Comparison of ENCODE assay signal across 8 mouse cellular contexts in the genomic region with DNA sequence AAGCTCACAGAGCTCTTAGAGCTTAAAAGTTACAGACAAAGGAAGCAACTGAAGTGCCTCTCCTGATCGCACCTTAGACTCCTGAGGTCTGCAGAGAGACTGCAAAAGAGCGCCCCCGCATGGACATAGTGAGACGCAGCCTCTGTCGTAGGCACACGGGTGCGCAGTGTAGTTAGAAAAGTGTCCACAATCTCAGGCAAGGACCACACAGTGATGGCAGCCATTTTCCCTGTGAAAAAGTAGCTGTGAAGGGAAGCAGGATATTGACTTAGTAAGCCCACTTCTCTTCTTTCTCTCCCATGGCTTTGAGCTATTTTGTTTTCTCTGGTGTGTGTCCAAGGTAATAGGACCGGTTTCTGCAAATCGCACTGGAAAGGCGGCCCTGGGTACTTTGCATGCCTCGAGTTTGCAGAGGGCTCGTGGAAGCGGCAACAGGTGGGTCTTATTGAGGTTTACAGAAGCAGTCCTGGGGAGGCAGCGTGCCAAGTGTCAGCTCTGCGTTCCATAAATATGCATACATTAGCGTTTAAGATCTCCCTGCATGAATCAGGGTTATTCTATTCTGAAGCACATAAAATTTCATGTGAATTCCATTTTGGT.
DNase-seq lines count a peak whose midpoint lies in the region; ATAC-seq and TF ChIP-seq lines count a peak whose summit lies in the region.

No protein-coding gene starts in this region.

- H3K27ac ChIP-seq in midbrain, embryonic 11.5 days (ENCODE audit: low read depth, low read length) = no peak overlapping the region
- H3K27ac ChIP-seq in midbrain, embryonic 13.5 days = no peak overlapping the region
- peak overlapping the region; percentile 48; the same call in 1 of the 2 replicates for H3K27ac ChIP-seq in embryonic facial prominence, embryonic 14.5 days (replicated peaks; ENCODE audit: low read depth, low read length)
- H3K27ac ChIP-seq in liver, postnatal 0 days (ENCODE audit: low read depth) = no peak overlapping the region

- no peak overlapping the region for H3K4me2 ChIP-seq in midbrain, embryonic 11.5 days
- no peak overlapping the region for H3K4me2 ChIP-seq in midbrain, embryonic 13.5 days (replicated peaks)
- peak overlapping the region; percentile 43 for H3K4me2 ChIP-seq in embryonic facial prominence, embryonic 14.5 days (ENCODE audit: low read depth, low read length)
- no peak overlapping the region for H3K4me2 ChIP-seq in liver, postnatal 0 days (ENCODE audit: low read depth, low read length)

- H3K4me1 ChIP-seq in midbrain, embryonic 11.5 days (ENCODE audit: control insufficient read depth, insufficient read depth, low read length) = no peaks in the 10 kb centered on the region
- peaks cover 6% of the 10 kb centered on the region; the same call in 1 of the 2 replicates for H3K4me1 ChIP-seq in midbrain, embryonic 13.5 days (replicated peaks)
- H3K4me1 ChIP-seq in embryonic facial prominence, embryonic 14.5 days (ENCODE audit: control insufficient read depth, insufficient read depth, low read length) = peaks cover 30% of the 10 kb centered on the region
- no peaks in the 10 kb centered on the region for H3K4me1 ChIP-seq in liver, postnatal 0 days (ENCODE audit: insufficient read depth)

- H3K27me3 ChIP-seq in midbrain, embryonic 11.5 days (ENCODE audit: control insufficient read depth, insufficient read depth, low read length) = no peaks in the 10 kb centered on the region
- peaks cover 11% of the 10 kb centered on the region; the same call in 1 of the 2 replicates for H3K27me3 ChIP-seq in midbrain, embryonic 13.5 days
- H3K27me3 ChIP-seq in embryonic facial prominence, embryonic 14.5 days (replicated peaks; ENCODE audit: control insufficient read depth, insufficient read depth, low read length) = no peaks in the 10 kb centered on the region
- H3K27me3 ChIP-seq in liver, postnatal 0 days (ENCODE audit: insufficient read depth, low read length) = no peaks in the 10 kb centered on the region

- no peaks in the 10 kb centered on the region for H3K36me3 ChIP-seq in midbrain, embryonic 11.5 days (ENCODE audit: control insufficient read depth, insufficient read depth, low read length)
- H3K36me3 ChIP-seq in midbrain, embryonic 13.5 days = no peaks in the 10 kb centered on the region
- no peaks in the 10 kb centered on the region for H3K36me3 ChIP-seq in embryonic facial prominence, embryonic 14.5 days (ENCODE audit: control insufficient read depth, insufficient read depth, low read length)
- H3K36me3 ChIP-seq in liver, postnatal 0 days (replicated peaks; ENCODE audit: insufficient read depth, low read length) = no peaks in the 10 kb centered on the region

- TF ChIP-seq EP300 in liver, postnatal 0 days (IDR thresholded peaks at IDR 0.05; ENCODE audit: low read depth) = no peak

- WGBS in midbrain, embryonic 11.5 days = 45% methylated on average over 16 of the region's 16 CpGs
- WGBS in midbrain, embryonic 13.5 days = 34% methylated on average over 16 of the region's 16 CpGs
- 10% methylated on average over 16 of the region's 16 CpGs for WGBS in embryonic facial prominence, embryonic 14.5 days
- WGBS in liver, postnatal 0 days (ENCODE audit: insufficient replicate concordance) = 34% methylated on average over 16 of the region's 16 CpGs

- ATAC-seq in midbrain, embryonic 11.5 days (ENCODE audit: low FRiP score) = no peak
- ATAC-seq in midbrain, embryonic 13.5 days = no peak
- peak; percentile 71 for ATAC-seq in embryonic facial prominence, embryonic 14.5 days (ENCODE audit: low read depth)
- no peak for ATAC-seq in liver, postnatal 0 days

- no peaks in the 10 kb centered on the region for H3K9me3 ChIP-seq in midbrain, embryonic 11.5 days (ENCODE audit: control insufficient read depth, low read length)
- no peaks in the 10 kb centered on the region for H3K9me3 ChIP-seq in midbrain, embryonic 13.5 days
- no peaks in the 10 kb centered on the region for H3K9me3 ChIP-seq in embryonic facial prominence, embryonic 14.5 days (ENCODE audit: control insufficient read depth, low read length)
- H3K9me3 ChIP-seq in liver, postnatal 0 days (ENCODE audit: low read length) = no peaks in the 10 kb centered on the region

- no peak overlapping the region for H3K4me3 ChIP-seq in midbrain, embryonic 11.5 days (ENCODE audit: low read depth, low read length)
- H3K4me3 ChIP-seq in midbrain, embryonic 13.5 days (replicated peaks) = no peak overlapping the region
- H3K4me3 ChIP-seq in embryonic facial prominence, embryonic 14.5 days (ENCODE audit: low read depth, low read length) = no peak overlapping the region
- H3K4me3 ChIP-seq in liver, postnatal 0 days (ENCODE audit: low read depth, low read length) = no peak overlapping the region

- TF ChIP-seq CTCF in liver, postnatal 0 days (IDR thresholded peaks at IDR 0.05; ENCODE audit: low read depth) = peak; percentile 24; the same call in 1 of the 2 replicates

- peak; percentile 7 to 28 for DNase-seq in cerebellum, postnatal 14 days
- DNase-seq in cerebellum, adult 11-12 months = no peak
- DNase-seq in midbrain, embryonic 11.5 days (ENCODE audit: low spot score, missing footprints) = peak; percentile 90
- DNase-seq in embryonic facial prominence, embryonic 14.5 days (ENCODE audit: low spot score) = peak; percentile 87
- peak; percentile 14 for DNase-seq in liver, postnatal 0 days
- DNase-seq in thymus, postnatal 14 days = no peak
- no peak for DNase-seq in left cerebral cortex, postnatal 14 days (ENCODE audit: low spot score in 2 of 2)

- H3K9ac ChIP-seq in midbrain, embryonic 11.5 days (ENCODE audit: low read length) = no peak overlapping the region
- H3K9ac ChIP-seq in midbrain, embryonic 13.5 days (replicated peaks) = no peak overlapping the region
- H3K9ac ChIP-seq in embryonic facial prominence, embryonic 14.5 days (ENCODE audit: low read depth, low read length) = no peak overlapping the region
- no peak overlapping the region for H3K9ac ChIP-seq in liver, postnatal 0 days (replicated peaks)

- intact Hi-C loops in left cerebral cortex, postnatal 14 days (cut with DNase I) = no loop called here

Comparison
In these comparisons a context has a peak if more than half of its experiments do, and no peak if none do; other contexts are left out.
1. DNase-seq: peak in cerebellum, postnatal 14 days (2 of 2), midbrain, embryonic 11.5 days (single experiment), embryonic facial prominence, embryonic 14.5 days (single experiment) and liver, postnatal 0 days (single experiment); none in cerebellum, adult 11-12 months (single experiment), thymus, postnatal 14 days (single experiment) and left cerebral cortex, postnatal 14 days (0 of 2).